Mouse (Mus musculus): ENCODE results near the gene Mpnd. TPM values are rescaled to one million over a fixed set of nuclear protein-coding genes. Genes with fewer than 3 reads are reported as not detected.
A peak's percentile ranks its signal among the peaks of the same experiment; 100 is the strongest.
"Not testable (repeated sequence)": the region's sequence is repeated elsewhere in the genome, so short reads cannot be mapped to it uniquely, and the experiment has no call there.

The Mpnd gene
- polyA plus RNA-seq, 2 experiments from 2014 or later, result 22.9 to 23.8 TPM

DNA sequence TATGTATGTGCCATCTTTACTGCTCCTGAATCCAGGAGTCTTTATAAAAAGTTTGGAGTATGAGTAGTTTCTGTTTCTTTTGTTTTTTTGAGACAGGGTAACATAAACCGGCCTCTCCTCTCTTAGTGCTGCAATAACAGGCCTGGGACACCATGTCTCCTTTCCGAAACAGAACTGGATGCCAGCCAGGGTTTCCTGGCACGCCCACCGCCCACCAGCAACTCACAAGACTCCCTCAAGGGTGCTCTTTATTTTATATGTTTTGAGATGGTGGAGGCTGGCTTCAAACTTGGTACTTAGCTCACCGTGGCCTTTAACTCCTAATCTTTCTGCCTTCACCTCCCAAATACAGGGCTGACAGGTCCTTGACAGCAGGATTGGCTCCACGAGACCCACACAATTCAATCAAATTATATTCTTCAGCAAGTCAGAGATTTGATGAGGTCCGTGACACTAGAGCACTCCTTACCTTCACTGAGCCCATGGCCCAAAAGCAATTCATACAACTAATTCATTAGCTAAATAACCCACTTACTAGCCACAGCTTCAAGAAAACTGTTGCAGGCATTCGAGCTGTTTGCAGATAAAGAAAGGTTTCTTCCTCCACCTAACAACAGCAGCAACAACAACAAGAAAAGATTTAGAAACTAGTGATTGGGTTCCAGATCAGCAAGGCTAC lies 33.2 kb downstream of the Mpnd start:
- no peak for ATAC-seq

DNA sequence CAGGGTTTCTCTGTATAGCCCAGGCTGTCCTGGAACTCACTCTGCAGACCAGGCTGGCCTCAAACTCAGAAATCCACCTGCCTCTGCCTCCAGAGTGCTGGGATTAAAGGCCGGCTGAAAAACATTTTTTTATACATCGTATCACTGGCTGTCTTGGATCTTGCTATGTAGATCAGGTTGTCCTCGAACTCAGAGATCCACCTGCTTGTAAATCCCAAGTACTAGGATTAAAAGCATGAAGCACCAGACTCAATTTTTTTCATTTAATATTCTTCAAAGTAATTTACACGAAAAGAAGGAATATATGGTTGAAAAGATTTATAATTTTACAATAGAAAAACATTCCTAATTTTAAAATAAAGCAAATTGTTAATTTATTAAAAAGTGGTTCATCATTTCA lies 33.8 kb downstream of the Mpnd start:
- no peak for ATAC-seq

DNA sequence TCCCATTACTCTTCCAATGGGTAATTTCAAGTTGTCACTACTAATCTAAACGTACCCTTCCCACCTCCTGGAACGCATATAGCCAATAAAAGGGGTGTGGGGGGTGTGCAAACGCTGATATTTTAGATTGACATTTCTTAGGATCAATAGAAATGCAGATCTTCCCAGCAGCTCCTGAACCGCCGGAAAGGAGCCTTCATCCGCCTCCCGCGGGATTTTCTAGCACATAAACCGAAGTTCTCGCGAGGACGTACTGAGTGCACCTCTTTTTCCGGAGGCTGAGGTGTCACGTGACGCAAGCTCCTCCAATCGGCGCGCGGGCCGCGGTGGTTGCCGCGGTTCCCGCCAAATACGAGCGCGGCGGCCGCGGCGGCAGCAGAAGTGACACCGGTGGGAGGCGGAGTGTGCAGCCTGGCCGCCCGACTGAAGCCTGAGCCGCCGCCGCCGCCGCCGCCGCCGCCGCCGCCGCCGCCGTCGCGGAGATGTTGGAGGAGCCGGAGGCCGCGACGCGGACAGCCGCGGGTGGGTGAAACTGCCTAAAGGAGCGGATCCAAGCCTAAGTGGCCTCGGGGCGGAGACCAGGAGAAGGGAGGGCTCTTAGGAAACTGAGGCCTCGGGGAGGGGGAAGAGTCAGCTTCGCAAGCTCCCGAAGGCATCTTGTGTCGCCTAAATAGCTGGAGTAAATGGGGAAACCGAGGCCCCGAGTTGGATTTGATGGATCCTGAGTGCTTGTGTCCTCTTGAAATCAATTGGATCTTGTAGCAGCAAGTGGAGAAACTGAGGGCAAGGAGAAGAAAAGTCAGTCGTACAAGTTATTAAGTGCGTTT lies 34.7 kb downstream of the Mpnd start, which contains the start of gene Chaf1a:
Gene Chaf1a (plus strand): TSS at position 410 of the 827 bp plus-strand sequence.
- ATAC-seq, result peak; percentile 74

DNA sequence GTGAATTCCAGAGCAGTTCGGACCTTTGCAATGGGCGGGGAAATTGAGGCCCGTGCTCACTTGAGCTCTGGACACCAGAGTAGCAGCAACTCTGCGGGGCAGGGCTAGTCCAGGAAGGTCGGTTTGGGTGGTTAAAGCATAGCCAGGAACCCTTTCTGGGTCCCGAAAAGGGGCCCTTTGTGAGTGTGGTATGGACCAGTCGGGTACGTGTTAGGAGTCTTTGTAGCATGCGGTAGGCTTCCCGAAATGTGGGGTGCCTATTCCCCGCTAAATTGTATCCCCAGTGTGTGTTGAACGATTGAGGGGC lies 35.3 kb downstream of the Mpnd start:
- ATAC-seq, result no peak

DNA sequence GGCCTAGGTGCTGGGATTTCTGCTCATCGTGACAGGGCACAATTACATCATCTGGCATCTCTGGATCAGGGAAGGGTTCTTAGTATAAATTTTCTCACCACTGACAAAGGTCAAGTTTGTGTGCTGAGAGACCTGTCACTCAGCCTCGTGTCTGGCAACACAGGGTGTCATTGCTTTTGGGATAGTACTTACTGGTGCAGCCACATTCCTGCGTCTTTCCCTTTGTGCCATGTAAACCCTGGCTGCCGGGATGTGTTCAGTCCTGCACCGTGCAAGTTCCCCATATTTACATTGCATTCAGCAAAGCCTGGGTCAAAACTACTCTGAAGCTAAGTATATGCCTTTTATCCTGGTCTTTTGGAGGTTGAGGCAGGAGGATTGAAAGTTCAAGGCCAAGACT lies 45.9 kb downstream of the Mpnd start:
- no peak for ATAC-seq

DNA sequence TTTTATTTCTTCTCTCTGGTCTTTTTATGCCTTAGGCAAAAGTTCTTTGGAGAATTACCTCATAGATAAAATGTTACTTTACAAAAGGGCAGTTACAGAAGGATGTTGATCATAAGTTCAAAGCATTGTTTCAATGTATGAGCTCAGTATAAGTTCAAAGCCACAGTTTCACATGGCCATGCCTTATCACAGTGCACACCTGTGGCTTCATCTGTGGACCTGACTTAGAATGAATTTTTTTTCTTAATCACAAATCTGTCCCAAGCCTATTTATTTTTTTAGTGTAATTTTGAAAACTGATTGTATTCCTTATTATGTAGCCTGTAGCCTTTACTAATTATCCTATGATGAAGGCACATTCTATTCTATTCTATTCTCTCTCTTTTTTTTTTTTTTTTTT lies 49.4 kb downstream of the Mpnd start:
- ATAC-seq, result no peak

DNA sequence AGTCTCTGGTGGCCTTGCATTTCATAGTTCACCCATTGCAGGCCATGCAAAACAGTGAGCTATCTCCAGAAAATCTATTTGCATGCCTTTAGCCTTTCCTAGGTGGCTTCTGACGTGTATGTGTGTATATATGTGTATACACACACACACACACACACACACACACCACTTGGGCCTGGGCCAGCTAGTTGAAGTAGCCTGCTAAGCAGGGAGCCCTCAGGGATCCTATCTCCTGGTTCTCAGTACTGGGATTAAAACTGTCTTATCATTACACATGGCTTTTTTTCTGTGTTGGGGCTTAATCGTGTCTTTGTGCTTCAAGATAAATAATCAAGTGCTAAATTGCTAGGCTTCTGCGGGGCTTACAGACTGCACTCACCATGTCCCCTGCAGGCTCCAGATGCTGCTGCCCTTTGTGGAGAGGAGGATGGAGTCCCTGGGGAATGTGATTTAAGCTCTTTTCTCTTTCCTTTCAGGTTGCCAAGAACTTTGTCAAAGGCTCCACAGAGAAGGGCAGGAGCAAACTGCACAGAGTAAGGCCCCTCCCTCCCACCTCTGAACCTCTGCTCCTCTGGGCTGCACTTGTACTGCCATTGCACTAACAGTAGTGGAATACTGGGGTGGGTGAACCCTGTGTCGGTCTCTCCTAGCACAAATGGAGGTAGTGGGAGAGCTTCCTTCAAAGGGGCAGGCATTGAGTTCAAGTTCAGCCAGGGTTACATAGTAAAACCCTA lies 50.6 kb downstream of the Mpnd start:
- no peak for ATAC-seq

DNA sequence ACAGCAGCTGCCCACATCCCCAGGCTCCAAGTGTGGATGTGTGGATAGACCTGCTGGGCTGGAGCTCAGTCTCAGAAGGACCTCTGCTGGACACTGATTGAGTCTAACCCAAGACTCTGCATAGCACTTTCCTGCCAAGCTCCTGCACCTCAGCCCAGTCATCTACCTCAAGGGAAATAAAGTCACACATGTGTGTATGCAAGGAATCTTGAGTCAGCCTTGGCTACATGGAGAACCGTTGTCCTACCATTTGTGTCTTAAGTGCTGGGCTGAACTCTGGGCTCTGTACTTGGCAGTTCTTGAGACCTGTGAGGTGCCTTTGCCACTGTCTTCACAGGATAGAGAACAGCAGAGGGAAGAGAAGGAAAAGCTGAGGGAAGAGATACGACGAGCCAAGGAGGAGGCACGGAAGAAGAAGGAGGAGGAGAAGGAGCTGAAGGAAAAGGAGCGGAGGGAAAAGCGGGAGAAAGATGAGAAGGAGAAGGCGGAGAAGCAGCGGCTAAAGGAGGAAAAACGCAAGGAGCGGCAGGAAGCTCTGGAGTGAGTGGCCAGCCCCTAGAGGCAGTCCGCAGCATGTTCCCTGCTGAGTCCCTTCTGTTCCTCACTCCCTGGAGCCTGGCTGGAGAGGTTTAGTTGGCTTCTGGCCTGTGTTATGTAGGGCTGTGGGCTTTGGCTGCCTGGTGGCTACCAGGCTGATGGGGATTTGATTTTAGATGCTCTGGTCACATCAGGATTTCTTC lies 52.0 kb downstream of the Mpnd start:
- ATAC-seq, result no peak

DNA sequence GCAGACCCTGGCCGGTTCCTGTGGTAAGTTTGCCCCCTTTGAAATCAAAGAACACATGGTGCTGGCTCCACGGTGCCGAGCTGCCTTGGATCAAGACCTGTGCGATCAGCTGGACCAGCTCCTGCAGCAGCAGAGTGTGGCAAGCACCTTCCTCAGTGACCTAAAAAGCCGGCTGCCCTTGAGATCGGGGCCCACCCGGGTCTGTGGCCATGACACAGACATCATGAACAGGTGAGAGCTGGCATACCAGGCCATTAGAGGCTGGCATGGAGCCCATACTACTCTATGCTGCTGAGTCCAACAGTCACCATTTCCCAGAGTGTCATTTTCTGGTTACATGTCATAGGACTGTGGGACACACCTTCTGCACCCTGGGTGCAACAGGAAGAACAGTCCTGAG lies 56.6 kb downstream of the Mpnd start:
- ATAC-seq, result no peak

DNA sequence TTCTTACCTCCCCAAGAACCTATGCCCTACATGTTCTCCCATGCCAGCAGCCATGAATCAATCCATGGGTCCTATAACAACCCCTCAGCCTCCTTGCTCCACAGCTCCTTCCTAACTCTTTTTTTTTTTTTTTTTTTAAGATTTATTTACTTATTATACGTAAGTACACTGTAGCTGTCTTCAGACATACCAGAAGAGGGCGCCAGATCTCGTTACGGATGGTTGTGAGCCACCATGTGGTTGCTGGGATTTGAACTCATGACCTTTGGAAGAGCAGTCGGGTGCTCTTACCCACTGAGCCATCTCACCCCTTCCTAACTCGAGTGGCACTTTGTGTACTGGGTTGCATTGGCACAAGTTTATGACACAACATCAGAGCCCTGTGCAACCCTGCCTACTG lies 60.2 kb downstream of the Mpnd start:
- ATAC-seq, result not testable (repeated sequence)

Other genes starting within 250 kb of the Mpnd start
- gene Zfp119a, start 126.8 kb upstream of the Mpnd start, polyA plus RNA-seq (2017; shearing (Covaris generic)), result 10 to 100 TPM; 17.3 to 17.8 TPM
- 10 to 100 TPM; 28.5 to 36.9 TPM for gene Zfp959, start 113.6 kb upstream of the Mpnd start, polyA plus RNA-seq (2017; shearing (Covaris generic))
- 10 to 100 TPM; 17.2 to 17.4 TPM for gene Zfp119b, start 56.2 kb upstream of the Mpnd start, polyA plus RNA-seq (2017; shearing (Covaris generic))
- gene Ebi3, start 53.1 kb upstream of the Mpnd start, polyA plus RNA-seq (2017; shearing (Covaris generic)), result 10 to 100 TPM; 52.7 to 95.2 TPM
- gene Yju2, start 46.6 kb upstream of the Mpnd start, polyA plus RNA-seq (2017; shearing (Covaris generic)), result 10 to 100 TPM; 26.9 to 30.2 TPM
- gene Shd, start 35.2 kb upstream of the Mpnd start, polyA plus RNA-seq (2017; shearing (Covaris generic)), result not detected
- not detected for gene Fsd1, start 19.2 kb upstream of the Mpnd start, polyA plus RNA-seq (2017; shearing (Covaris generic))
- under 1 TPM in 1 of 2 experiments, not detected in 1; 0.54 TPM for gene Stap2, start 127 bp upstream of the Mpnd start, polyA plus RNA-seq (2017; shearing (Covaris generic))
- 100 to 1,000 TPM in 1 of 2 experiments, 10 to 100 TPM in 1; 84.9 to 114 TPM for gene Sh3gl1, start 30.9 kb downstream of the Mpnd start, polyA plus RNA-seq (2017; shearing (Covaris generic))
- gene Chaf1a, start 34.7 kb downstream of the Mpnd start, polyA plus RNA-seq (2017; shearing (Covaris generic)), result 1 to 10 TPM; 1.0 to 1.6 TPM
- gene Ubxn6, start 69.3 kb downstream of the Mpnd start, polyA plus RNA-seq (2017; shearing (Covaris generic)), result 10 to 100 TPM; 33.8 to 42.1 TPM
- 10 to 100 TPM; 35.7 to 44.6 TPM for gene Hdgfl2, start 73.9 kb downstream of the Mpnd start, polyA plus RNA-seq (2017; shearing (Covaris generic))
- under 1 TPM in 1 of 2 experiments, not detected in 1; 0.15 TPM for gene Plin4, start 104.1 kb downstream of the Mpnd start, polyA plus RNA-seq (2017; shearing (Covaris generic))
- not detected for gene Plin5, start 111.9 kb downstream of the Mpnd start, polyA plus RNA-seq (2017; shearing (Covaris generic))
- gene Lrg1, start 116.3 kb downstream of the Mpnd start, polyA plus RNA-seq (2017; shearing (Covaris generic)), result under 1 TPM in 1 of 2 experiments, not detected in 1; 0.34 TPM
- not detected for gene Sema6b, start 134.6 kb downstream of the Mpnd start, polyA plus RNA-seq (2017; shearing (Covaris generic))
- gene Tnfaip8l1, start 156.8 kb downstream of the Mpnd start, polyA plus RNA-seq (2017; shearing (Covaris generic)), result 10 to 100 TPM; 34.9 to 38.7 TPM
- 10 to 100 TPM; 57.3 to 59.9 TPM for gene Mydgf, start 178.2 kb downstream of the Mpnd start, polyA plus RNA-seq (2017; shearing (Covaris generic))
- 10 to 100 TPM; 11.5 to 16.9 TPM for gene Dpp9, start 213.2 kb downstream of the Mpnd start, polyA plus RNA-seq (2017; shearing (Covaris generic))